Mouse (Mus musculus): Measurements from ENCODE around the gene Fggy.

DNA sequence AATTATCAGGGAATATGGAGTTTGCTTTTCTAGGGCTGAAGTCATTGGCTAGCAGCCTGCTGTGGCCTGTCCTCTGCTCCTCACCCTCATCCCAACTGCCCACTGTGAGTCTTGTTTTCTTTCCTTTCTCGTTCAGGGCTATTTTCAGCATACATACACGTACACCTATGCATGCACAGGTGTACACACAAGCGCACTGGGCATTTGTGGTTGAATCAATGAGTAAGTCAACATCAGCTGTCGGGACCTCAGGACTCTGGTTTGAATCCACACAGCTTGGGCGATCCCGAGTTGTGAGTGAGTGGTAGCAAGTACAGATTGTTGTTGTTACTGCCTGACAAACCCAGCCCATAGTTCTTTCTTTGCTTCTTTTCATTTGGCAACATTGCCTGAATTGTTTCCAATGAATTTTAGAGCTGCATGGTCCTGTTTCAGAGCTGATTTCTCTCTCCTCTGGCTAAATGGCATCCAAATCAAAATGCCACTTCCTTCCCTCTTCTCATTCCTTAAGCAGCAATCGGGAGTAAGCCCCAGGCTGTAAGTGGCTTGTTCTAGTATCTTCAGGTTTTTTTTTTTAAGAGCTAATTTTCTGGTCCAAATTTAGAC is 109.1 kb downstream of the Fggy start:
- TF ChIP-seq MAFK (IDR thresholded peaks at IDR 0.05; ENCODE audit: insufficient read depth, low read depth, low read length) (no peak), CHD2 (IDR thresholded peaks at IDR 0.05; ENCODE audit: low read depth, low read length) (no peak)

All from ES-E14 (cell line).